Mouse (Mus musculus) hindbrain, embryonic 16.5 days (tissue): ENCODE measurements around the gene Vmn2r9. TPM values are rescaled to one million over a fixed set of nuclear protein-coding genes. Genes with fewer than 3 reads are reported as not detected.
"Not testable (repeated sequence)": the region's sequence is repeated elsewhere in the genome, so short reads cannot be mapped to it uniquely, and the experiment has no call there.

Source experiments
- ATAC-seq: fragments of 200-750 bp; cut with Nextera tagmentation; 2 replicates; pipeline ENCODE4 v1.8.0; 2017; ENCODE audit warnings: moderate TSS enrichment, moderate library complexity
- H3K27ac ChIP-seq: fragments of 300-500 bp; sonication (generic); 2 replicates; pipeline ENCODE4 v1.5.1; 2014; ENCODE audit warnings: low read depth, mild to moderate bottlenecking, control low read depth, low read length, moderate library complexity
- H3K27me3 ChIP-seq: fragments of 300-500 bp; sonication (generic); replicated peaks from 2 replicates; pipeline ENCODE4 v1.6.1; 2014; ENCODE audit warnings: low read length; ENCODE audit not compliant: control insufficient read depth, insufficient read depth
- H3K36me3 ChIP-seq: fragments of 300-500 bp; sonication (generic); 2 replicates; pipeline ENCODE4 v1.6.1; 2014; ENCODE audit warnings: mild to moderate bottlenecking, low read length, moderate library complexity, mixed read lengths; ENCODE audit not compliant: control insufficient read depth, insufficient read depth
- H3K4me1 ChIP-seq: fragments of 300-500 bp; sonication (generic); 2 replicates; pipeline ENCODE4 v1.6.1; 2014; ENCODE audit warnings: low read depth, low read length; ENCODE audit not compliant: control insufficient read depth, insufficient read depth
- H3K4me2 ChIP-seq: fragments of 300-500 bp; sonication (generic); 2 replicates; pipeline ENCODE4 v1.6.1; 2014; ENCODE audit warnings: mild to moderate bottlenecking, low read length, control low read depth, moderate library complexity
- H3K4me3 ChIP-seq: fragments of 300-500 bp; sonication (generic); 2 replicates; pipeline ENCODE4 v1.5.1; 2014; ENCODE audit warnings: mild to moderate bottlenecking, low read length, control low read depth, moderate library complexity
- H3K9ac ChIP-seq: fragments of 300-500 bp; sonication (generic); 2 replicates; pipeline ENCODE4 v1.6.1; 2014; ENCODE audit warnings: low read depth, mild to moderate bottlenecking, control low read depth, low read length, moderate library complexity
- H3K9me3 ChIP-seq: fragments of 300-500 bp; sonication (generic); 2 replicates; pipeline ENCODE4 v1.6.1; 2014; ENCODE audit warnings: mild to moderate bottlenecking, low read length, moderate library complexity; ENCODE audit not compliant: control insufficient read depth
- WGBS: fragments of 180-500 bp; shearing (Covaris S2); extraction: QIAGEN DNeasy Blood & Tissue Kit; methylation state at CpG from one replicate; pipeline ENCODE4 v1.1.7; 2014; 5-methylcytosine and 5-hydroxymethylcytosine counted together
- polyA plus RNA-seq: library from polyadenylated mRNA; unstranded; fragments of >200 nt; fragmentation: Nextera tagmentation; extraction: Ambion mirVana; gene quantifications from 2 replicates; pipeline ENCODE4 v1.2.1, GENCODE M21; 2015

Vmn2r9 gene
- polyA plus RNA-seq, result not detected in 2 replicates

DNA sequence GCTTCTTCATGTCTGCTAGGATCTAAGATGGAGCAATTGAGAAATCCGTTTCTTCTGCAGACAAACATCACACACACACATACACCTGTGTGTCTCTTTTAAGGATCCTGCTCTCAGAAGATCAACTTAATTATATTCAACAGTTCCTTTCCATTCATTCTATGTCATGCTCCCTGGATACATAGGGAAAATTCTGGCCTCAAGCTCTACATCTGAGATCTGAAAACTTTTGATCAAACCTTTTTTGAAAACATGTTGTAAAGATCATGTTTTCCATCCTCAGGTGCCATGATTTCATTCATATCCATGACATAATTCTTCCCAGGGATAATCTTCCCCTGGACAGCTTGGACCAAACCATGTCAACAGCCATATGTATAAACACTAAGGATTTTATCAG lies at the start of gene Vmn2r9:
TSS of gene Vmn2r9 (minus strand) at position 101 of the 400 bp plus-strand sequence.
- 70% methylated on average over 1 of the region's 1 CpGs for WGBS
- not testable (repeated sequence) for H3K9ac ChIP-seq

DNA sequence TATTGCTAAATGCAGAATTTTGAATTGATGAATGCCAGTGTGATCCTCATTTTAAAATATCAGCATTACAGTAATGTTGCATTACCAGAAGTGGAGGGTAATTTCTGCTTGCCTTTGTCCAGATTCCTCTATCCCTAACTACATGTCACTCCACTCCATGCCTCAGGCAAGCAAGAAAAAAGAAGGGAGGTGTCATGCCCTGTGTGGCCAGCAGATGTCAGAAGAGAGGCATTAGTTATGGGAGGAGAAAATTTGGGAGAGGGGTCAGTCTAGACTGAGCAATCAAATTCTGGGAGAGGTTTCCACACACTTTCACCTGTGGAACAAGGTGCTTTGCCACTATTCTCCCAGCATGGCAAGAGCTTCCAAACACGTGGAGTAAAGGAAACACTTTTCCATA lies 14.3 kb upstream of the Vmn2r9 start:
- 14% methylated on average over 1 of the region's 1 CpGs for WGBS
- not testable (repeated sequence) for H3K36me3 ChIP-seq, H3K27ac ChIP-seq, H3K9ac ChIP-seq, H3K4me2 ChIP-seq, H3K4me3 ChIP-seq, H3K4me1 ChIP-seq, H3K27me3 ChIP-seq, ATAC-seq, H3K9me3 ChIP-seq

More for the DNA sequence above, at the start of gene Vmn2r9:
- H3K36me3 ChIP-seq, H3K4me2 ChIP-seq, H3K4me3 ChIP-seq, ATAC-seq, H3K27ac ChIP-seq, H3K4me1 ChIP-seq, H3K9me3 ChIP-seq, H3K27me3 ChIP-seq: not testable (repeated sequence)

DNA sequence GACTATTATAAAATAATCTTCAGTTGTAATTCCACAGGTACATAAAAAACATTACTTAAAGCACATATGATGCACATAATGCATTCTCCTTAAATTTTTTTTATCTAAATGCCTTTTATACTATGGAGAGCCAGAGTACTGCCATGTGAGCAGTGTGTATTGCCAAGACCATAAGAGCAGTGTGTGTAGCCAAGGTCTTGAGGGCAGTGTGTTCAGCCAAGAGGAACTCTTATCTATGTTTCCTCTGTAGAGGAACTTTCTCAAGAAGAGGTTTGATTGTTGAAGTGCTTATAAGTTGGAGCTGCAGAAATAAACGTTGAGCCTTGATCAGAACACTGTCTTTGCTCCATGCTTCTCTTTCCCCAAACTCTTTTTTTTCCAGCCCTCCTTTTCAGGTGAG lies 2.9 kb downstream of the Vmn2r9 start:
- Histone ChIP-seq H3K36me3 (no peaks in the 10 kb centered on the region), H3K4me2 (no peak overlapping the region), H3K4me3 (no peak overlapping the region), H3K4me1 (no peaks in the 10 kb centered on the region), H3K27me3 (no peaks in the 10 kb centered on the region), H3K27ac (no peak overlapping the region), H3K9me3 (no peaks in the 10 kb centered on the region), H3K9ac (no peak overlapping the region)
- ATAC-seq, result no peak
- WGBS, result 31% methylated on average over 1 of the region's 1 CpGs

DNA sequence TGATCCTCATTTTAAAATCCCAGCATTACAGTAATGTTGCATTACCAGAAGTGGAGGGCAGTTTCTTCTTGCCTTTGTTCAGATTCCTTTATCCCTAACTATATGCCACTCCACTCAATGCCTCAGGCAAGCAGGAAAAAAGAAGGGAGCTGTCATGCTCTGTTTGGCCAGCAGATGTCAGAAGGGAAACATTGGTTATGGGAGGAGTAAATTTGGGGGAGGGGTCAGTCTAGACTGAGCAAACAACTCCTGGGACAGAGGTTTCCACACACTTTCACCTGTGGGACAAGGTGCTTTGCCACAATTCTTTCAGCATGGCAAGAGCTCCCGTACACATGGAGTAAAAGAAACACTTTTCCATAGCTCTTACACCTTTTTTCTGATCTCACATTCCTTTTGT lies 16.2 kb downstream of the Vmn2r9 start:
- Histone ChIP-seq H3K27ac (no peak overlapping the region), H3K9me3 (no peaks in the 10 kb centered on the region), H3K9ac (no peak overlapping the region), H3K4me2 (no peak overlapping the region), H3K36me3 (no peaks in the 10 kb centered on the region), H3K27me3 (no peaks in the 10 kb centered on the region), H3K4me1 (no peaks in the 10 kb centered on the region), H3K4me3 (no peak overlapping the region)
- WGBS, result 55% methylated on average over 1 of the region's 1 CpGs
- no peak for ATAC-seq

DNA sequence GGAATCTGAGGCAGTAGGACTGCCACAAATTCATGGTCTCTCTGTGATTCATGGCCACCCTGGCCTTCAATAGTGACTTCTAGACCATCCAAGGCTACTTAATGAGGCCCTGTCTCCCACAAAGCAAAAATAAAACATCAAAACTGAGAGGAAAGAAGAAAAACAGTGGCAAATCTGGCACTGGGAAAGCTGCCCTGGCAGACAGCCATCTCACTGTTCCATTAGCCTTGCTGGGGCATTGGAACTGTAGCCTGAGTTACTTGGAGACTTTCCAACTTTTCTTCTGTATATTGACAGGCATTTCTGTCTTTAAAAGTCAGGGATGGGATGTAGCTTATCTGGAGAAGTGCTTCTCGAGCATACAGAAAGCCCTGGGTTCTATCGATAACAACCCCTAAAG lies 29.1 kb downstream of the Vmn2r9 start:
- Histone ChIP-seq H3K27ac (no peak overlapping the region), H3K9me3 (0 out of 2 replicates have a peak, but pooled peaks cover 2% of the 10 kb centered on the region), H3K36me3 (no peaks in the 10 kb centered on the region), H3K9ac (no peak overlapping the region), H3K4me3 (no peak overlapping the region), H3K4me2 (no peak overlapping the region), H3K27me3 (no peaks in the 10 kb centered on the region), H3K4me1 (no peaks in the 10 kb centered on the region)
- WGBS, result 73% methylated on average over 2 of the region's 2 CpGs
- no peak for ATAC-seq

DNA sequence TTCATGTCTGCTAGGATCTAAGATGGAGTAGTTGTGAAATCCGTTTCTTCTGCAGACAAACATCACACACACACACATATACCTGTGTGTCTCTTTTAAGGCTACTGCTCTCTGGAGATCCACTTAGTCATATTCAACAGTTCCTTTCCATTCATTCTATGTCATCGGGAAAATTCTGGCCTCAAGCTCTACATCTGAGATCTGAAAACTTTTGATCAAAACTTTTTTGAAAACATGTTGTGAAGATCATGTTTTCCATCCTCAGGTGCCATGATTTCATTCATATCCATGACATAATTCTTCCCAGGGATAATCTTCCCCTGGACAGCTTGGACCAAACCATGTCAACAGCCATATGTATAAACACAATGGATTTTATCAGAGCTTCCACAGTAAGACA lies 43.7 kb downstream of the Vmn2r9 start, which contains the start of gene Vmn2r8:
TSS of gene Vmn2r8 (minus strand) at position 101 of the 400 bp plus-strand sequence.
- not testable (repeated sequence) for H3K36me3 ChIP-seq, H3K27ac ChIP-seq, H3K4me3 ChIP-seq, H3K9ac ChIP-seq, H3K4me2 ChIP-seq, H3K4me1 ChIP-seq, H3K9me3 ChIP-seq, H3K27me3 ChIP-seq, ATAC-seq
- WGBS, result 77% methylated on average over 2 of the region's 2 CpGs

DNA sequence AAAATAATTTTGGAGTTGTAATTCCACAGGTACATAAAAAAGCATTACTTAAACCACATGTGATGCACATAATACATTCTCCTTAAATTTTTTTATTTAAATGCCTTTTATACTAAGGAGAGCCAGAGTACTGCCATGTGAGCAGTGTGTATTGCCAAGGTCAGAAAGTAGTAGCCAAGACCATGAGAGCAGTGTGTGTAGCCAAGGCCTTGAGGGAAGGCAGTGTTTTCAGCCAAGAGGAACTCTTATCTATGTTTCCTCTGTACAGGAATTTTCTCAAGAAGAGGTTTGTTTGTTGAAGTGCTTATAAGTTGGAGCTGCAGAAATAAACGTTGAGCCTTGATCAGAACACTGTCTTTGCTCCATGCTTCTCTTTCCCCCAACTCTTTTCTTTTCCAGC lies 48.8 kb downstream of the Vmn2r9 start:
- H3K4me1 ChIP-seq, result no peaks in the 10 kb centered on the region
- ATAC-seq, result no peak
- no peaks in the 10 kb centered on the region for H3K9me3 ChIP-seq
- H3K9ac ChIP-seq, result no peak overlapping the region
- no peaks in the 10 kb centered on the region for H3K36me3 ChIP-seq
- WGBS, result 67% methylated on average over 1 of the region's 1 CpGs
- no peaks in the 10 kb centered on the region for H3K27me3 ChIP-seq
- no peak overlapping the region for H3K27ac ChIP-seq
- H3K4me2 ChIP-seq, result no peak overlapping the region
- H3K4me3 ChIP-seq, result no peak overlapping the region

DNA sequence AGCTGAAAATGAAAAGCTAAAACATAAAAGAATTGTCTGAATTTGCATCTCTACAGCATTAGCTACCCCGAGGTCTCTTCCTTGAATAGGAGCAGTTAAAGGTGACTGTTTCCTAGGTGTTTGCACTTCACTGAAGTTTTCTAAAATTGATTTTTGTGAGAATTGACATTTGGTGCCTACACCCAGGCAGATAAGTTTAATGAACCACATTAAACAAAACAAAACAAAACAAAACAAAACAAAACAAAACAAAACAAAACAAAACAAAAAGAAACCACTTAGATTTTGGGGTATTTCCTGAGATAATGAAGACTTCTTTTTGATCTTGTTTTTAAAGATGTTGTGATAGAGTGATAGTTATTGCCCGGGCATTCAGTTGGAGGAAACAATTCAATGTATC lies 57.1 kb downstream of the Vmn2r9 start, which contains the start of gene Tmed11:
TSS of gene Tmed11 (minus strand) at position 101 of the 400 bp plus-strand sequence.
- H3K27me3 ChIP-seq, ATAC-seq, H3K4me3 ChIP-seq, H3K27ac ChIP-seq, H3K9me3 ChIP-seq, H3K4me1 ChIP-seq, H3K4me2 ChIP-seq, H3K9ac ChIP-seq, H3K36me3 ChIP-seq: not testable (repeated sequence)
- 59% methylated on average over 2 of the region's 2 CpGs for WGBS

DNA sequence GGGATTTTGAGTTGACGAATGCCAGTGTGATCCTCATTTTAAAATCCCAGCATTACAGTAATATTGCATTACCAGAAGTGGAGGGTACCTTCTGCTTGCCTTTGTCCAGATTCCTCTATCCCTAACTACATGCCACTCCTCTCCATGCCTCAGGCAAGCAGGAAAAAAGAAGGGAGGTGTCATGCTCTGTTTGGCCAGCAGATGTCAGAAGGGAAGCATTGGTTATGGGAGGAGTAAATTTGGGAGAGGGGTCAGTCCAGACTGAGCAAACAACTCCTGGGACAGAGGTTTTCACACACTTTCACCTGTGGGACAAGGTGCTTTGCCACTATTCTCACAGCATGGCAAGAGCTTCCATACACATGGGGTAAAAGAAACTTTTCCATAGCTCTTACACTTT lies 62.0 kb downstream of the Vmn2r9 start:
- H3K9me3 ChIP-seq, ATAC-seq, H3K36me3 ChIP-seq, H3K27me3 ChIP-seq, H3K27ac ChIP-seq, H3K9ac ChIP-seq, H3K4me3 ChIP-seq, H3K4me2 ChIP-seq, H3K4me1 ChIP-seq: not testable (repeated sequence)
- WGBS, result 28% methylated on average over 1 of the region's 1 CpGs
